Mouse (Mus musculus) hindbrain, embryonic 14.5 days (tissue): ENCODE data around the gene Pip5k1c. TPM values are rescaled to one million over a fixed set of nuclear protein-coding genes. Genes with fewer than 3 reads are reported as not detected.

Experiments used
- ATAC-seq: fragments of 200-750 bp; cut with Nextera tagmentation; 2 replicates; pipeline ENCODE4 v1.8.0; 2017; ENCODE audit warnings: moderate number of reproducible peaks, mild to moderate bottlenecking, moderate TSS enrichment, moderate library complexity; ENCODE audit not compliant: low FRiP score
- DNase-seq: peaks from one replicate; pipeline ENCODE4 v3.0.0-alpha.2; 2015; ENCODE audit warnings: low spot score
- H3K27ac ChIP-seq: fragments of 300-500 bp; sonication (generic); 2 replicates; pipeline ENCODE4 v1.5.1; 2014; ENCODE audit warnings: mild to moderate bottlenecking, moderate library complexity
- H3K27me3 ChIP-seq: fragments of 300-500 bp; sonication (generic); 2 replicates; pipeline ENCODE4 v1.6.1; 2014; ENCODE audit warnings: mild to moderate bottlenecking, low read length, mixed read lengths; ENCODE audit not compliant: control insufficient read depth, insufficient read depth
- H3K36me3 ChIP-seq: fragments of 300-500 bp; sonication (generic); replicated peaks from 2 replicates; pipeline ENCODE4 v1.6.1; 2014; ENCODE audit not compliant: control insufficient read depth, insufficient read depth
- H3K4me1 ChIP-seq: fragments of 300-500 bp; sonication (generic); replicated peaks from 2 replicates; pipeline ENCODE4 v1.6.1; 2014; ENCODE audit warnings: antibody characterized with exemption, low read length, mixed read lengths; ENCODE audit not compliant: control insufficient read depth, insufficient read depth
- H3K4me2 ChIP-seq: fragments of 300-500 bp; sonication (generic); replicated peaks from 2 replicates; pipeline ENCODE4 v1.6.1; 2014; ENCODE audit warnings: mild to moderate bottlenecking, moderate library complexity
- H3K4me3 ChIP-seq: fragments of 300-500 bp; sonication (generic); replicated peaks from 2 replicates; pipeline ENCODE4 v1.5.1; 2014; ENCODE audit warnings: mild to moderate bottlenecking, low read length
- H3K9ac ChIP-seq: fragments of 300-500 bp; sonication (generic); 2 replicates; pipeline ENCODE4 v1.6.1; 2014
- H3K9me3 ChIP-seq: fragments of 300-500 bp; sonication (generic); 2 replicates; pipeline ENCODE4 v1.6.1; 2016; ENCODE audit warnings: low read length; ENCODE audit not compliant: control insufficient read depth
- WGBS: fragments of 180-500 bp; shearing (Covaris S2); extraction: QIAGEN DNeasy Blood & Tissue Kit; methylation state at CpG from one replicate; pipeline ENCODE4 v1.1.7; 2014; 5-methylcytosine and 5-hydroxymethylcytosine counted together
- polyA plus RNA-seq: library from polyadenylated mRNA; unstranded; fragments of >200 nt; fragmentation: Nextera tagmentation; extraction: Ambion mirVana; gene quantifications from 2 replicates; pipeline ENCODE4 v1.2.1, GENCODE M21; 2014

Pip5k1c gene
- polyA plus RNA-seq, 1 experiment from 2014 or later = 137 TPM

DNA sequence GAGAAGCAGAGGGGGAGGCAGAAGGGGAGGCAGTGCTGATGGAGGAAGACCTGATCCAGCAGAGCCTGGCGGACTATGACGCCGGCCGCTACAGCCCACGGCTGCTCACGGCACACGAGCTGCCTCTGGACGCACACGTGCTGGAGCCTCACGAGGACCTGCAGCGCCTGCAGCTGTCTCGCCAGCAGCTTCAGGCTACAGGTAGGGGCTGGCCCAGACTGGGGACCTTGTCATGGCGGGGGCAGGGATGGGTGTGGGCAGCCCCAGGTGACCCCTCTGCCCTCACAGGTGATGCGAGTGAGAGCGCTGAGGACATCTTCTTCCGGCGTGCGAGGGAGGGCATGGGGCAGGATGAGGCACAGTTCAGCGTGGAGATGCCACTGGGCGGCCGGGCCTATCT is 32.4 kb downstream of the Pip5k1c start:
- Histone ChIP-seq H3K4me3 (no peak overlapping the region), H3K36me3 (peaks cover 58% of the 10 kb centered on the region), H3K27me3 (no peaks in the 10 kb centered on the region), H3K9me3 (no peaks in the 10 kb centered on the region), H3K9ac (no peak overlapping the region), H3K4me1 (peaks cover 8% of the 10 kb centered on the region), H3K27ac (no peak overlapping the region), H3K4me2 (no peak overlapping the region)
- DNase-seq = no peak
- WGBS = 92% methylated on average over 21 of the region's 21 CpGs
- no peak for ATAC-seq

- no peak overlapping the region for H3K4me3 ChIP-seq
- no peak for ATAC-seq
- no peaks in the 10 kb centered on the region for H3K27me3 ChIP-seq
- H3K9ac ChIP-seq = no peak overlapping the region
- DNase-seq = no peak
- H3K36me3 ChIP-seq = peaks cover 58% of the 10 kb centered on the region
- H3K27ac ChIP-seq = no peak overlapping the region
- 94% methylated on average over 18 of the region's 18 CpGs for WGBS
- H3K4me1 ChIP-seq = peaks cover 8% of the 10 kb centered on the region
- no peak overlapping the region for H3K4me2 ChIP-seq
- no peaks in the 10 kb centered on the region for H3K9me3 ChIP-seq
These were observed 33.0 kb downstream of the Pip5k1c start for GRCm38 (mm10) chr10:81325781-81326180.

DNA sequence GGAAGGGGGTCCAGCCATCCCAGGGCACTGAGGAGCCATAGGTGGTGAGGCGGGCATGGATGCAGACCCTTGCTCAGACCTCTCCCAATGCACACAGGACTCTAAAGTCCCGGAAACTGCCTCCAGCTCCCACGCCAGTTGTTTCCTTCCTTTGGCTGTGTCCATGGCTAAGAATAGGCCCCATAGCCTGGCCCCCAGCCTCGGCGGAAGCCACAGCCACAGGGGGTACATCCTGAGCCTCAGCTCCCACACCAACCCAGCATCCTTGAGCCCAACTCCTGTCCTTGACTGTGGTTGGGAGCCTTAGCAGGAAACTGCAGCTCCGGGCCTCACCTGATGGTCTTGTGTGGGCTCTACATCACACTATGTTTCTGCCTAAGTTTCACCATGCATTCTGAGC is 34.1 kb downstream of the Pip5k1c start:
- ATAC-seq = no peak
- Histone ChIP-seq H3K9ac (no peak overlapping the region), H3K4me1 (peaks cover 4% of the 10 kb centered on the region), H3K9me3 (no peaks in the 10 kb centered on the region), H3K4me2 (no peak overlapping the region), H3K36me3 (peaks cover 58% of the 10 kb centered on the region), H3K27me3 (no peaks in the 10 kb centered on the region), H3K4me3 (no peak overlapping the region), H3K27ac (0 out of 2 replicates have a peak overlapping the region, but pooled peaks have one; percentile 0)
- 84% methylated on average over 6 of the region's 6 CpGs for WGBS
- DNase-seq = no peak

GRCm38 (mm10) chr10:81327959-81328358 is 35.2 kb downstream of the Pip5k1c start:
- no peak for ATAC-seq
- Histone ChIP-seq H3K4me3 (no peak overlapping the region), H3K36me3 (peaks cover 51% of the 10 kb centered on the region), H3K9me3 (no peaks in the 10 kb centered on the region), H3K4me2 (no peak overlapping the region), H3K27me3 (peaks cover 10% of the 10 kb centered on the region), H3K4me1 (no peaks in the 10 kb centered on the region), H3K9ac (no peak overlapping the region), H3K27ac (0 out of 2 replicates have a peak overlapping the region, but pooled peaks have one; percentile 5)
- no peak for DNase-seq
- 33% methylated on average over 2 of the region's 2 CpGs for WGBS

DNA sequence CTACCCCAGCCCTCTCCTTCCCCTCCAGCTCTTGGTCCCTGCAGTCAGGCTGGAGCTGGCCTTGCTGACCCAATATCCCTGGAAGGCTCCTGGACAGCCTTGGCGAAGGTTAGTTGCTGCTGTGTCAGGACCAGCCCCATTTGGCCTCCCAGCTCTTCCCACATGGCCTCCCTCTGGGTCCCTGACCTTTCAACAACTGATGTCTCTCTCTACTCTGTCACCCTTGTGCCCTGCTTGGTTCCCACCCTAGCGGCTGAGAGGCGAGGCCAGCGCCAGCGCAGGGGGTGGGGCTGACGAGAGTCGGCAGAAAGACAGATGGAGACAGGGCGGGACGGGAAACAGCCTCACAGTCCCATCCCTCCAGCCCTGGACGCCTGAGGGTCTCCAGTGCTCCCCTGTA is 35.6 kb downstream of the Pip5k1c start, which contains the start of gene Tbxa2r:
TSS of gene Tbxa2r (plus strand) at position 346 of the 400 bp plus-strand sequence.
- Histone ChIP-seq H3K27ac (0 out of 2 replicates have a peak within 1 kb of the TSS, but pooled peaks have one; percentile 5), H3K4me2 (no peak within 1 kb of the TSS), H3K4me3 (no peak within 1 kb of the TSS), H3K36me3 (peaks cover 47% of the 10 kb centered on the region), H3K9ac (0 out of 2 replicates have a peak within 1 kb of the TSS, but pooled peaks have one; percentile 10), H3K27me3 (peaks cover 14% of the 10 kb centered on the region), H3K9me3 (no peaks in the 10 kb centered on the region), H3K4me1 (no peaks in the 10 kb centered on the region)
- no peak for DNase-seq
- 21% methylated on average over 10 of the region's 10 CpGs for WGBS
- no peak for ATAC-seq

- ATAC-seq = no peak
- 0 out of 2 replicates have a peak overlapping the region, but pooled peaks have one; percentile 10 for H3K9ac ChIP-seq
- no peak for DNase-seq
- H3K27me3 ChIP-seq = peaks cover 15% of the 10 kb centered on the region
- 66% methylated on average over 10 of the region's 10 CpGs for WGBS
- no peak overlapping the region for H3K4me2 ChIP-seq
- H3K4me3 ChIP-seq = no peak overlapping the region
- no peaks in the 10 kb centered on the region for H3K4me1 ChIP-seq
- H3K27ac ChIP-seq = 0 out of 2 replicates have a peak overlapping the region, but pooled peaks have one; percentile 20
- no peaks in the 10 kb centered on the region for H3K9me3 ChIP-seq
- peaks cover 37% of the 10 kb centered on the region for H3K36me3 ChIP-seq
These were observed 36.6 kb downstream of the Pip5k1c start for GRCm38 (mm10) chr10:81329194-81329975.

DNA sequence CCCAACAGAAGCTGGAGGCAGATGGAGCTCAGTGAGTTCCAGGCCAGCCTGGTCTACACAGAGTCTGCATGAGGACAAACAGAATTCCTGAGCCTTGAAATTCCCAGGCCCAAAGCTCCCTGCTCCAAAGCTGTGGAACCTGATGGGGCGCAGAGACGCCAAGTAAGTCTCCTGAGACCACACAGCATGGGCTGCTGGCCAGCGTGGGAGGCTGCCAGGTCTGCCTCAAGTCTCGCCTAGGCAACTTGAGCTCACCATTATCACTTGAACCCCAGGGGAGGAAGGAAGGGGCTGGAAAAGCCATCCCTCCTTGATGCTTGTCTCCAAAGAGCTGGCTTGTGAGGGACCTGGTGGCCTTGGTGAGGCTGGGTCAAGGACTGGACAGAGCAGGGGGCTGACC is 37.2 kb downstream of the Pip5k1c start:
- H3K4me3 ChIP-seq = no peak overlapping the region
- H3K27me3 ChIP-seq = peaks cover 15% of the 10 kb centered on the region
- H3K27ac ChIP-seq = 0 out of 2 replicates have a peak overlapping the region, but pooled peaks have one; percentile 20
- H3K9me3 ChIP-seq = no peaks in the 10 kb centered on the region
- H3K36me3 ChIP-seq = peaks cover 30% of the 10 kb centered on the region
- H3K4me2 ChIP-seq = no peak overlapping the region
- DNase-seq = no peak
- H3K9ac ChIP-seq = no peak overlapping the region
- ATAC-seq = no peak
- 52% methylated on average over 4 of the region's 4 CpGs for WGBS
- no peaks in the 10 kb centered on the region for H3K4me1 ChIP-seq

GRCm38 (mm10) chr10:81332277-81332676 is 39.5 kb downstream of the Pip5k1c start:
- Histone ChIP-seq H3K4me3 (no peak overlapping the region), H3K27me3 (peaks cover 18% of the 10 kb centered on the region), H3K9ac (no peak overlapping the region; the same call in 1 of the 2 replicates), H3K4me1 (no peaks in the 10 kb centered on the region), H3K36me3 (peaks cover 8% of the 10 kb centered on the region; the same call in 1 of the 2 replicates), H3K9me3 (no peaks in the 10 kb centered on the region), H3K27ac (no peak overlapping the region), H3K4me2 (no peak overlapping the region)
- ATAC-seq (no peak), DNase-seq (no peak)
- WGBS = 9% methylated on average over 29 of the region's 29 CpGs

DNA sequence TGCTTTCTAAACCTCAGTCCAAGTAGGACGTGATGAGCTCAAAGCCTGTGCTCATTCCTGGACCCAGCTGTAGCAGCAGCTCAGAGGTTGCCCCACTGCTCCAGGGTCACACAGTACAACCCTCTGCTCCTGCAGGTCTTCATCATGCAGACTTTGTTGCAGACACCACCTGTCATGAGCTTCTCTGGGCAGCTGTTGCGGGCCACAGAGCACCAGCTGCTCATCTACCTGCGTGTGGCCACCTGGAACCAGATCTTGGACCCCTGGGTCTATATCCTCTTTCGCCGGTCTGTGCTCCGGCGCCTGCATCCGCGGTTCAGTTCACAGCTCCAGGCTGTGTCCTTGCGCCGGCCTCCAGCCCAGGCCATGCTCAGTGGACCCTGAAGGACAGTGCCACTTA is 41.6 kb downstream of the Pip5k1c start:
- H3K36me3 ChIP-seq = no peaks in the 10 kb centered on the region
- no peak overlapping the region for H3K9ac ChIP-seq
- DNase-seq (no peak), ATAC-seq (no peak)
- no peak overlapping the region for H3K4me2 ChIP-seq
- H3K4me1 ChIP-seq = no peaks in the 10 kb centered on the region
- H3K27me3 ChIP-seq = peaks cover 32% of the 10 kb centered on the region
- 61% methylated on average over 11 of the region's 11 CpGs for WGBS
- no peak overlapping the region for H3K4me3 ChIP-seq
- no peak overlapping the region for H3K27ac ChIP-seq
- H3K9me3 ChIP-seq = no peaks in the 10 kb centered on the region
